Mouse (Mus musculus): ENCODE measurements around the gene Tcfl5. TPM values are rescaled to one million over a fixed set of nuclear protein-coding genes. Genes with fewer than 3 reads are reported as not detected.

The Tcfl5 gene
- total and polyA plus RNA-seq, 3 experiments: not detected

Other genes starting within 250 kb of the Tcfl5 start
- gene Slco4a1, start 186.5 kb downstream of the Tcfl5 start, total RNA-seq (2012; rRNA removed): not detected in 2 replicates
- not detected for gene Slco4a1, start 186.5 kb downstream of the Tcfl5 start, polyA plus RNA-seq (2012; ENCODE audit: insufficient read depth in 1 of 2, insufficient read length in 2 of 2, low read depth in 1 of 2, low replicate concordance in 2 of 2, missing spikeins in 1 of 2)
- gene Ntsr1, start 142.7 kb downstream of the Tcfl5 start, total RNA-seq (2012; rRNA removed): not detected in 2 replicates
- gene Ntsr1, start 142.7 kb downstream of the Tcfl5 start, polyA plus RNA-seq (2012; ENCODE audit: insufficient read depth in 1 of 2, insufficient read length in 2 of 2, low read depth in 1 of 2, low replicate concordance in 2 of 2, missing spikeins in 1 of 2): not detected
- 40.3 and 44.9 TPM in 2 replicates for gene Mrgbp, start 61.4 kb downstream of the Tcfl5 start, total RNA-seq (2012; rRNA removed)
- gene Mrgbp, start 61.4 kb downstream of the Tcfl5 start, polyA plus RNA-seq (2012; ENCODE audit: insufficient read depth in 1 of 2, insufficient read length in 2 of 2, low read depth in 1 of 2, low replicate concordance in 2 of 2, missing spikeins in 1 of 2): 10 to 100 TPM in 1 of 2 experiments, not detected in 1; 54.5 TPM
- gene Ogfr, start 53.5 kb downstream of the Tcfl5 start, total RNA-seq (2012; rRNA removed): 29.3 and 38.6 TPM in 2 replicates
- 10 to 100 TPM in 1 of 2 experiments, not detected in 1; 44.7 TPM for gene Ogfr, start 53.5 kb downstream of the Tcfl5 start, polyA plus RNA-seq (2012; ENCODE audit: insufficient read depth in 1 of 2, insufficient read length in 2 of 2, low read depth in 1 of 2, low replicate concordance in 2 of 2, missing spikeins in 1 of 2)
- gene Col9a3, start 44.9 kb downstream of the Tcfl5 start, total RNA-seq (2012; rRNA removed): 0.10 and 0.15 TPM in 2 replicates
- under 1 TPM in 1 of 2 experiments, not detected in 1; 0.56 TPM for gene Col9a3, start 44.9 kb downstream of the Tcfl5 start, polyA plus RNA-seq (2012; ENCODE audit: insufficient read depth in 1 of 2, insufficient read length in 2 of 2, low read depth in 1 of 2, low replicate concordance in 2 of 2, missing spikeins in 1 of 2)
- 27.9 and 30.1 TPM in 2 replicates for gene Dido1, start 67.3 kb upstream of the Tcfl5 start, total RNA-seq (2012; rRNA removed)
- gene Dido1, start 67.3 kb upstream of the Tcfl5 start, polyA plus RNA-seq (2012; ENCODE audit: insufficient read depth in 1 of 2, insufficient read length in 2 of 2, low read depth in 1 of 2, low replicate concordance in 2 of 2, missing spikeins in 1 of 2): 10 to 100 TPM; 17.8 to 35.1 TPM
- 42.7 and 52.8 TPM in 2 replicates for gene Gid8, start 67.4 kb upstream of the Tcfl5 start, total RNA-seq (2012; rRNA removed)
- 10 to 100 TPM in 1 of 2 experiments, not detected in 1; 65.5 TPM for gene Gid8, start 67.4 kb upstream of the Tcfl5 start, polyA plus RNA-seq (2012; ENCODE audit: insufficient read depth in 1 of 2, insufficient read length in 2 of 2, low read depth in 1 of 2, low replicate concordance in 2 of 2, missing spikeins in 1 of 2)
- 6.5 and 6.7 TPM in 2 replicates for gene Slc17a9, start 82.6 kb upstream of the Tcfl5 start, total RNA-seq (2012; rRNA removed)
- gene Slc17a9, start 82.6 kb upstream of the Tcfl5 start, polyA plus RNA-seq (2012; ENCODE audit: insufficient read depth in 1 of 2, insufficient read length in 2 of 2, low read depth in 1 of 2, low replicate concordance in 2 of 2, missing spikeins in 1 of 2): 10 to 100 TPM in 1 of 2 experiments, not detected in 1; 16.1 TPM
- not detected in 2 replicates for gene Bhlhe23, start 134.2 kb upstream of the Tcfl5 start, total RNA-seq (2012; rRNA removed)
- gene Bhlhe23, start 134.2 kb upstream of the Tcfl5 start, polyA plus RNA-seq (2012; ENCODE audit: insufficient read depth in 1 of 2, insufficient read length in 2 of 2, low read depth in 1 of 2, low replicate concordance in 2 of 2, missing spikeins in 1 of 2): not detected